Mouse (Mus musculus) CH12.LX (cell line): ENCODE measurements around the gene Dlgap1. TPM values are rescaled to one million over a fixed set of nuclear protein-coding genes. Genes with fewer than 3 reads are reported as not detected.

Source experiments
- DNase-seq: peaks from one replicate; pipeline ENCODE4 v3.0.0-alpha.2; 2013; ENCODE audit errors: extremely low read depth
- H3K27ac ChIP-seq: 2 replicates; pipeline ENCODE4 v1.5.1; 2012; ENCODE audit warnings: low read depth, mild to moderate bottlenecking, control low read depth, moderate library complexity; ENCODE audit not compliant: insufficient read depth
- H3K27me3 ChIP-seq: replicated peaks from 2 replicates; pipeline ENCODE3; 2012; ENCODE audit warnings: inconsistent platforms
- H3K36me3 ChIP-seq, 2 experiments: replicated peaks in 1 of 2; 2 replicates each; pipeline versions ENCODE3 to v1.6.1; 2012; ENCODE audit warnings: inconsistent platforms in 1 of 2, low read length in 1 of 2, mild to moderate bottlenecking in 1 of 2, mixed read lengths in 1 of 2, moderate library complexity in 1 of 2; ENCODE audit not compliant: control insufficient read depth in 1 of 2, insufficient read depth in 1 of 2
- H3K4me1 ChIP-seq, 2 experiments: 2 replicates each; pipeline ENCODE4 v1.6.1; 2012; ENCODE audit warnings: inconsistent platforms in 1 of 2, moderate library complexity in 1 of 2; ENCODE audit not compliant: insufficient read depth in 2 of 2, control insufficient read depth in 1 of 2
- H3K4me2 ChIP-seq: 2 replicates; pipeline ENCODE4 v1.6.1; 2012; ENCODE audit warnings: low read depth, mild to moderate bottlenecking, control low read depth; ENCODE audit not compliant: poor library complexity, insufficient read depth, severe bottlenecking
- H3K4me3 ChIP-seq, 3 experiments: fragments of 150-350 bp in 1 of 3; sonication (generic) in 1 of 3; replicated peaks in 1 of 3; 2 replicates each; pipeline versions ENCODE3 to v1.5.1; 2011 to 2012; ENCODE audit warnings: low read depth in 2 of 3, low read length in 2 of 3, mild to moderate bottlenecking in 2 of 3, moderate library complexity in 2 of 3, control low read depth in 1 of 3, improper control_type of control experiment in 1 of 3, inconsistent platforms in 1 of 3, mixed read lengths in 1 of 3; ENCODE audit not compliant: poor library complexity in 1 of 3
- H3K79me2 ChIP-seq: replicated peaks from 2 replicates; pipeline ENCODE4 v1.6.1; 2012; ENCODE audit warnings: mild to moderate bottlenecking, moderate library complexity; ENCODE audit not compliant: control insufficient read depth, poor library complexity, insufficient read depth, severe bottlenecking; ENCODE audit errors: extremely low read depth
- H3K9ac ChIP-seq: 2 replicates; pipeline ENCODE4 v1.6.1; 2012; ENCODE audit warnings: low read depth, mild to moderate bottlenecking, control low read depth, moderate library complexity; ENCODE audit not compliant: insufficient read depth
- H3K9me3 ChIP-seq: replicated peaks from 2 replicates; pipeline ENCODE3; 2012; ENCODE audit warnings: low read length, inconsistent platforms, mixed read lengths
- BHLHE40 ChIP-seq: IDR thresholded peaks from 2 replicates; pipeline ENCODE4 v1.6.1; 2011; ENCODE audit warnings: mild to moderate bottlenecking, low read depth, low read length, improper control_type of control experiment
- CHD1 ChIP-seq: IDR thresholded peaks from 2 replicates; pipeline ENCODE4 v1.6.1; 2012; ENCODE audit warnings: low read depth, low read length, improper control_type of control experiment, inconsistent platforms
- CHD2 ChIP-seq: IDR thresholded peaks from 2 replicates; pipeline ENCODE4 v1.6.1; 2011; ENCODE audit warnings: low read length, improper control_type of control experiment
- E2F4 ChIP-seq: IDR thresholded peaks from 2 replicates; pipeline ENCODE4 v1.6.1; 2011; ENCODE audit warnings: low read depth, low read length, improper control_type of control experiment; ENCODE audit not compliant: insufficient replicate concordance
- ELF1 ChIP-seq: IDR thresholded peaks from 2 replicates; pipeline ENCODE4 v1.6.1; 2014; ENCODE audit warnings: low read depth, mild to moderate bottlenecking, inconsistent platforms, low read length, improper control_type of control experiment
- EP300 ChIP-seq: IDR thresholded peaks from 2 replicates; pipeline ENCODE4 v1.6.1; 2011; ENCODE audit warnings: low read length, improper control_type of control experiment
- ETS1 ChIP-seq: conservative IDR thresholded peaks from 2 replicates; pipeline ENCODE4 v1.6.1; 2012; ENCODE audit warnings: low read depth, mild to moderate bottlenecking, inconsistent platforms, low read length, improper control_type of control experiment, moderate library complexity
- HCFC1 ChIP-seq: IDR thresholded peaks from 2 replicates; pipeline ENCODE4 v1.6.1; 2012; ENCODE audit warnings: low read depth, mild to moderate bottlenecking, inconsistent platforms, low read length, improper control_type of control experiment
- IRF4 ChIP-seq: IDR thresholded peaks from 2 replicates; pipeline ENCODE4 v1.6.1; 2014; ENCODE audit warnings: low read depth, mild to moderate bottlenecking, inconsistent platforms, low read length, improper control_type of control experiment
- JUND ChIP-seq: conservative IDR thresholded peaks from 2 replicates; pipeline ENCODE4 v1.6.1; 2011; ENCODE audit warnings: low read depth, low read length, improper control_type of control experiment
- KAT2A ChIP-seq: IDR thresholded peaks from 2 replicates; pipeline ENCODE4 v1.6.1; 2012; ENCODE audit warnings: low read length, improper control_type of control experiment, inconsistent platforms; ENCODE audit not compliant: insufficient replicate concordance
- MAFK ChIP-seq: IDR thresholded peaks from 2 replicates; pipeline ENCODE4 v1.6.1; 2011; ENCODE audit warnings: low read length, improper control_type of control experiment; ENCODE audit not compliant: insufficient replicate concordance
- MAX ChIP-seq: IDR thresholded peaks from 2 replicates; pipeline ENCODE4 v1.6.1; 2011; ENCODE audit warnings: low read length, improper control_type of control experiment
- MAZ ChIP-seq: IDR thresholded peaks from 2 replicates; pipeline ENCODE4 v1.6.1; 2012; ENCODE audit warnings: low read depth, mild to moderate bottlenecking, inconsistent platforms, low read length, improper control_type of control experiment, moderate library complexity
- MEF2A ChIP-seq: IDR thresholded peaks from 2 replicates; pipeline ENCODE4 v1.6.1; 2014; ENCODE audit warnings: low read depth, mild to moderate bottlenecking, inconsistent platforms, low read length, improper control_type of control experiment, borderline replicate concordance
- MXI1 ChIP-seq: IDR thresholded peaks from 2 replicates; pipeline ENCODE4 v1.6.1; 2011; ENCODE audit warnings: mild to moderate bottlenecking, low read depth, low read length, improper control_type of control experiment
- NRF1 ChIP-seq: IDR thresholded peaks from 2 replicates; pipeline ENCODE4 v1.6.1; 2014; ENCODE audit warnings: low read depth, mild to moderate bottlenecking, inconsistent platforms, low read length, improper control_type of control experiment, moderate library complexity
- PAX5 ChIP-seq: IDR thresholded peaks from 2 replicates; pipeline ENCODE4 v1.6.1; 2012; ENCODE audit warnings: low read length, inconsistent platforms, mixed read lengths
- RAD21 ChIP-seq: IDR thresholded peaks from 2 replicates; pipeline ENCODE4 v1.6.1; 2011; ENCODE audit warnings: low read depth, mild to moderate bottlenecking, low read length, improper control_type of control experiment, moderate library complexity
- RCOR1 ChIP-seq: conservative IDR thresholded peaks from 2 replicates; pipeline ENCODE4 v1.6.1; 2012; ENCODE audit warnings: low read depth, mild to moderate bottlenecking, inconsistent platforms, low read length, improper control_type of control experiment
- TBP ChIP-seq: conservative IDR thresholded peaks from 2 replicates; pipeline ENCODE4 v1.6.1; 2011; ENCODE audit warnings: low read depth, low read length, improper control_type of control experiment
- USF1 ChIP-seq: IDR thresholded peaks from 2 replicates; pipeline ENCODE4 v1.6.1; 2014; ENCODE audit warnings: low read depth, mild to moderate bottlenecking, inconsistent platforms, low read length, improper control_type of control experiment
- ZMIZ1 ChIP-seq: IDR thresholded peaks from 2 replicates; pipeline ENCODE4 v1.6.1; 2012; ENCODE audit warnings: low read depth, mild to moderate bottlenecking, inconsistent platforms, low read length, improper control_type of control experiment
- ZNF384 ChIP-seq: IDR thresholded peaks from 2 replicates; pipeline ENCODE4 v1.6.1; 2012; ENCODE audit warnings: low read depth, low read length, improper control_type of control experiment, inconsistent platforms
- dilution Hi-C: fragments of 300-500 bp; cut with MboI; formaldehyde crosslinking; loops from 2 replicates; pipeline ENCODE4 v1.14.3; 2020; ENCODE audit warnings: low sequenced_read_pairs; ENCODE audit not compliant: extremely low pct_unique_long_range_greater_than_20kb, extremely low pct_ligation_motif_present
- in situ Hi-C: fragments of 300-500 bp; cut with MboI; formaldehyde crosslinking; loops from 3 replicates; pipeline ENCODE4 v1.14.3; 2019; ENCODE audit warnings: low sequenced_read_pairs, low pct_ligation_motif_present, low pct_unique_long_range_greater_than_20kb, mixed read lengths
- polyA plus RNA-seq: library from polyadenylated mRNA; unstranded; fragments of >175 nt; gene quantifications from 2 replicates; pipeline ENCODE4 v1.2.1, GENCODE M21; 2012; ENCODE audit warnings: low read depth; ENCODE audit not compliant: insufficient read length
- total RNA-seq, 2 experiments: library from RNA; depleted of rRNA; stranded (reverse); fragments of 300-350 nt in 1 of 2; fragments of >200 nt in 1 of 2; gene quantifications; 2 replicates each; pipeline ENCODE4 v1.2.3; 2012 to 2014

Gene Dlgap1
- total and polyA plus RNA-seq, 3 experiments, result 0.51 to 2.7 (median 1.2) TPM

DNA sequence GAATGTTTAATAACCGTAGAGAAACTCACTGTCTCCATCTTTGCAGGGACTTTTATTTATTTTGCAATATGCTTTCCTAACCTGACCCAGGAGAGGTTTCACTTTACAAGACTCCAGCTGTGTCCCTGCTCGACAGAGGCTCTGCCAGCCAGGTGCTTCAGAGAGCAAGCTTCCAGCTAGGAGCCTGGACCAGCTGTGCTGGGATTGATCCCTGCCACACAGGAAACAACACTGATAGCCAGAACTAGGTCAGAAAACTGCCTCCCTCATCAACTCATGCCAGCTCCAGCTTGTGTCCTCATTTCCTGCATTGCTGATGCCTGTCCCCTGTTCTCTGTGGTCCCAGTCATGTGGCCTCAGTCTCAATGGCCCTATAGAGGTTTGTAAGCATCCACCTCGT, 365.3 kb downstream of the Dlgap1 start:
- no peak overlapping the region for H3K4me3 ChIP-seq
- H3K4me2 ChIP-seq, result no peak overlapping the region
- dilution Hi-C loops, result no loop called here
- no peak overlapping the region for H3K27ac ChIP-seq
- H3K79me2 ChIP-seq, result no peaks in the 10 kb centered on the region
- DNase-seq, result no peak
- H3K27me3 ChIP-seq, result no peaks in the 10 kb centered on the region
- no peak overlapping the region for H3K9ac ChIP-seq
- TF ChIP-seq ZNF384 (no peak), MXI1 (no peak), ETS1 (no peak), MAZ (no peak), BHLHE40 (no peak), KAT2A (no peak), HCFC1 (no peak), USF1 (no peak), MAFK (no peak), MEF2A (no peak), RAD21 (no peak), MAX (no peak), E2F4 (no peak), NRF1 (no peak), CHD2 (no peak), TBP (no peak)
- H3K9me3 ChIP-seq, result peaks cover 41% of the 10 kb centered on the region
- in situ Hi-C loops, result no loop called here
- H3K36me3 ChIP-seq, result no peaks in the 10 kb centered on the region
- H3K4me1 ChIP-seq, result no peaks in the 10 kb centered on the region

GRCm38 (mm10) chr17:70339821-70340220, 370.9 kb downstream of the Dlgap1 start:
- no peak overlapping the region for H3K9ac ChIP-seq
- dilution Hi-C loops (no loop called here), in situ Hi-C loops (no loop called here)
- H3K4me3 ChIP-seq, result no peak overlapping the region
- no peak overlapping the region for H3K27ac ChIP-seq
- TF ChIP-seq CHD1, result no peak
- no peak for TF ChIP-seq E2F4
- TF ChIP-seq ELF1, result no peak
- no peak for TF ChIP-seq RCOR1
- no peak for TF ChIP-seq NRF1
- TF ChIP-seq PAX5, result no peak
- TF ChIP-seq IRF4, result no peak
- TF ChIP-seq JUND, result no peak
- no peak for TF ChIP-seq CHD2
- no peak for TF ChIP-seq ZMIZ1
- no peak for TF ChIP-seq ZNF384
- TF ChIP-seq EP300, result no peak
- no peaks in the 10 kb centered on the region for H3K36me3 ChIP-seq
- peaks cover 56% of the 10 kb centered on the region for H3K9me3 ChIP-seq
- H3K4me2 ChIP-seq, result no peak overlapping the region
- no peaks in the 10 kb centered on the region for H3K79me2 ChIP-seq
- DNase-seq, result no peak
- no peaks in the 10 kb centered on the region for H3K27me3 ChIP-seq
- H3K4me1 ChIP-seq, result no peaks in the 10 kb centered on the region
